Mouse (Mus musculus) brain, embryonic 14.5 days (tissue): ENCODE data around the gene Fpr2.

ENCODE experiments used
- CTCF ChIP-seq: fragments of 200-500 bp; IDR thresholded peaks from 2 replicates; pipeline ENCODE4 v1.5.1; 2012; ENCODE audit warnings: inconsistent platforms, mild to moderate bottlenecking, moderate library complexity, borderline replicate concordance; ENCODE audit not compliant: insufficient read depth, insufficient read length; ENCODE audit errors: extremely low read depth
- POLR2A ChIP-seq: fragments of 200-500 bp; IDR thresholded peaks from 2 replicates; pipeline ENCODE4 v1.6.1; 2012; ENCODE audit warnings: mild to moderate bottlenecking, inconsistent platforms, borderline replicate concordance; ENCODE audit not compliant: poor library complexity, insufficient read depth, insufficient read length, severe bottlenecking; ENCODE audit errors: extremely low read depth

- TF ChIP-seq POLR2A (no peak), CTCF (no peak)
Observed at GRCm38 (mm10) chr17:17882672-17883071, 5.0 kb upstream of the Fpr2 start.
